Mouse (Mus musculus): ENCODE data around the gene Arnt.
"Not testable (repeated sequence)": the region's sequence is repeated elsewhere in the genome, so short reads cannot be mapped to it uniquely, and the experiment has no call there.

The Arnt gene

DNA sequence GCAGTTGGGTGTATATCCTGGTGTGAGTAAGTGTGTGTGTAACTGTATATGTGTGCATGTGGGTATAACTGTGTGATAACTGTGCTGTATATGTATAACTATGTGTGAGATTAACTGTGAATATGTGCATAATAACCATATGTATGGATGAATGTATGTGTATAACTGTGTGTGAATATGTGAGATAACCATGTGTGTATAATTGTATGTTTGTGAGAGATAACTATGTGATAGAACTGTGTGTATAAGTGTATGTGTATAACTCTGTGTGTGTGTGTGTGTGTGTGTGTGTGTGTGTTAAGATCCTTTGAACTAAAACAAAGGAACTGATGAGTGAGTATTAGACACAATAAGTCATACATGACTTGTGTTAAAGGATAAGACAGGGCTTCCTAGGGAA is 91.9 kb downstream of the Arnt start:
- in situ Hi-C loops (cut with MboI; ENCODE audit: low sequenced_read_pairs) = no loop called here

DNA sequence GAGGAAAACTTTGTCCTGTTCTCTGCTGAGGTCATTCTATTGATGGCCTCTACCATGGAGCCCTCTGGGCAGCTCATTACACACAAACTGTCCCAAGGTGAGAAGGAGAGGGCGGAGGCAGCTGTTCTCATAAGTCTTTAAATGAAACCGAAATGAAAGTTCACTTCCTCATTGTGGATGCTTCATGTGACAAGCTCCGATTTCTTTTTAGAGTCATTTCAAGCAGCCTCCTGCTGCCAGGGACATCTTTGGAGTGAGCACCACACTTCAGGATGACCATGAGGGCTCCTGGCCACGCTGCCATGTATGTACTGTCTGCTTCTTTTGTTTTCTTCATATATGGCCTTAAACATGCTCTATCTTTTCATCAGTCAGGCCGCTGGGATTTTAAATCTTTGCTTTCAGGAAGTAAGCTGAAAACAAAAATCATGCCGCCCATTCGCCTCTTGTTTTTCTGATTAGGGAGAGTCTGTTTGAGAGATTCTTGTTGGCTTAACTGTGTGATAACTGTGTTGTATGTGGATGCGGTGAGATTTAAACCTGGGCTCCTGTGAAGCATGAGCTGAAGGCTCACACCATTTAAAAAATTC is 92.5 kb downstream of the Arnt start, which contains the start of gene Ctss:
Gene Ctss (plus strand): TSS at position 165 of the 590 bp plus-strand sequence.
- in situ Hi-C loops (cut with MboI; ENCODE audit: low sequenced_read_pairs) = no loop called here

DNA sequence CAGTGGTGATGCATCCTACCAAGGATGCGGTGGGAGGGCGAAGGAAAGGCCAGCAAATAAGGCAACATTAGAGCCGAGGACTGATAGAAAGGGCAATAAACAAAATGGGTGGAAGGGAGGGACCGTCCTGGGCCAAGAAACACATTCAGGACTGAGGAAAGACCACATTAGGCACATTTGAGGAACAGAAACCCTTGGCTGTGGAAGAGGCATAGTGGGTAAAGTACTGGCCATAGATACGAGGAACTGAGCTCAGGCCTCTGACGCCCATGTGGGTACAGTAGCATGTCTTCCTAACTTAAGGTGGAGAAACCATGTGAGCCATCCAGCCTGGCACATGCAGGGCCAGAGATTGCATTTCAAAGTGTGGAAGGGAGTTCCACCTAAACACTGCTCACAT is 95.6 kb downstream of the Arnt start:
- in situ Hi-C loops (cut with MboI; ENCODE audit: low sequenced_read_pairs) = no loop called here

DNA sequence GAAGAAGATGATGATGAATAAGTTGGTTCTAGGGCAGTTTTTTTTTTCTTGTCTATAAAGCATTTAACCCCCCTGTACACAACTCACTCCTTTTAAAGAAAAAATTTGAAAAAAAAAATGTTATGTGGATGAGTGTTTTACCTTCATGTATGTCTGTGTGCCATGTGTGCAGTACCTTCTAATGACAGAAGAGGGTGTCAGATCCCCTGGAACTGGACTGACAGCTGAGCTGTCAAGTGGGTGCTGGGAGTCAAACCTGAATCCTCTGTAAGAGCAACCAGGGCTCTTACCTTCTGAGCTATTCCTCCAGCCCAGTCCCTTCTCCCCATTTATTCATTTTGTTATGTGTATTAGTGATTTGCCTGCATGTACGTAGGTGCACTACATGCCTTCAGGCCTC is 96.8 kb downstream of the Arnt start:
- in situ Hi-C loops (cut with MboI; ENCODE audit: low sequenced_read_pairs) = no loop called here

- in situ Hi-C loops (cut with MboI; ENCODE audit: low sequenced_read_pairs) = no loop called here
Measured at GRCm38 (mm10) chr3:95533364-95533763, 99.2 kb downstream of the Arnt start.

GRCm38 (mm10) chr3:95534927-95535326 is 100.7 kb downstream of the Arnt start:
- in situ Hi-C loops (cut with MboI; ENCODE audit: low sequenced_read_pairs) = no loop called here

- in situ Hi-C loops (cut with MboI; ENCODE audit: low sequenced_read_pairs) = no loop called here
Measured at GRCm38 (mm10) chr3:95538936-95539335, 104.7 kb downstream of the Arnt start.

DNA sequence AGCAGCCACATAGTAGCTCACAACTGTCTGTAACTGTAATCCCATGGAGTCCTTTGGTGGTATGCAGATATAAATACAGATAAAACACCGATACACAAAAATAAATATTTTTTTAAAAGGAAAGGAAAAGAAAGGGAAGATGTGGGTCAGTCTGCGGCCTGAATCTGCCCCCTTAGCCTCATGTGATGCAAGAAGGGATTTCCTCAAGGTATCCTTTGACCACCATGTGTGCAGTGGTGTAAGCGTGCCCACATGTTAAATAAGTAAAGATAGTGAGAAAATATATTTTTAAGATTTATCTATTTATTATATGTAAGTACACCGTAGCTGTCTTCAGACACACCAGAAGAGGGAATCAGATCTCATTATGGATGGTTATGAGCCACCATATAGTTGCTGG is 105.6 kb downstream of the Arnt start:
- in situ Hi-C loops (cut with MboI; ENCODE audit: low sequenced_read_pairs) = no loop called here

GRCm38 (mm10) chr3:95541186-95541585 is 107.0 kb downstream of the Arnt start:
- in situ Hi-C loops (cut with MboI; ENCODE audit: low sequenced_read_pairs) = not testable (repeated sequence)

- in situ Hi-C loops (cut with MboI; ENCODE audit: low sequenced_read_pairs) = no loop called here
Measured at GRCm38 (mm10) chr3:95542171-95542570, 108.0 kb downstream of the Arnt start.

DNA sequence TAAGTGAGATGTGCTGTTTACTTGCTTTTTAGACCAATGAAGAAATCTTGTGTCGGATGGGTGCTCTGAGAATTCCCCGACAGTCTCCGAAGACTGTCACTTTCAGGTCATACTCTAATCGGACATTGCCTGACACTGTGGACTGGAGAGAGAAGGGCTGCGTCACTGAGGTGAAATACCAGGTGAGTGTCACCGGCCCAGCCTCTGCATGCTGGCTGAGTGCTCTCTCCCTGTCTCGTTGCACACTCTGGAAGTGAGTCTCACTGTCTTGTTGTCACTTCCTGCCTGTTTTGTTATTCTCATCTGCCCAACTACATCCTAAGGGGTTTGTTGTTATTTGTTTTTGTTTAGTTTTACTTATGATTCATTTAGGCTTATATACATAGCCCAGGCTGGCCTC is 108.8 kb downstream of the Arnt start:
- in situ Hi-C loops (cut with MboI; ENCODE audit: low sequenced_read_pairs) = no loop called here

Measured in CH12F3 (cell line).